Mouse (Mus musculus): ENCODE results near the gene Klhl10.

The Klhl10 gene

GRCm38 (mm10) chr11:100462699-100463098, 21.0 kb downstream of the Klhl10 start:
- in situ Hi-C loops (cut with MboI, MseI), result no loop called here

- in situ Hi-C loops (cut with MboI, MseI), result no loop called here
Observed at GRCm38 (mm10) chr11:100465229-100465792, 23.6 kb downstream of the Klhl10 start.

- in situ Hi-C loops (cut with MboI, MseI), result no loop called here
Observed at GRCm38 (mm10) chr11:100465833-100466232, 24.1 kb downstream of the Klhl10 start.

- in situ Hi-C loops (cut with MboI, MseI), result no loop called here
Observed at GRCm38 (mm10) chr11:100471352-100472196, 29.9 kb downstream of the Klhl10 start.

GRCm38 (mm10) chr11:100472197-100472934, 30.6 kb downstream of the Klhl10 start, which contains the start of gene Klhl11:
Klhl11 (minus strand) TSS chr11:100472741.
- in situ Hi-C loops (cut with MboI, MseI), result no loop called here

GRCm38 (mm10) chr11:100472935-100473295, 31.2 kb downstream of the Klhl10 start:
- in situ Hi-C loops (cut with MboI, MseI), result no loop called here

- in situ Hi-C loops (cut with MboI, MseI), result no loop called here
Observed at GRCm38 (mm10) chr11:100476281-100476680, 34.6 kb downstream of the Klhl10 start.

- in situ Hi-C loops (cut with MboI, MseI), result no loop called here
Observed at GRCm38 (mm10) chr11:100479152-100479551, 37.4 kb downstream of the Klhl10 start.

GRCm38 (mm10) chr11:100484461-100484860, 42.7 kb downstream of the Klhl10 start:
- in situ Hi-C loops (cut with MboI, MseI), result loop anchor here in 1 of 2 experiments (10.0 kb wide), 1 partner anchor 120 kb away; no protein-coding TSS in a partner anchor

- in situ Hi-C loops (cut with MboI, MseI), result loop anchor here in 1 of 2 experiments (10.0 kb wide), 1 partner anchor 121 kb away; no protein-coding TSS in a partner anchor
Observed at GRCm38 (mm10) chr11:100485801-100486538, 44.3 kb downstream of the Klhl10 start.

GRCm38 (mm10) chr11:100490951-100491350, 49.2 kb downstream of the Klhl10 start:
- in situ Hi-C loops (cut with MboI, MseI), result no loop called here

GRCm38 (mm10) chr11:100493771-100494170, 52.1 kb downstream of the Klhl10 start:
- in situ Hi-C loops (cut with MboI, MseI), result no loop called here

GRCm38 (mm10) chr11:100500241-100500640, 58.5 kb downstream of the Klhl10 start:
- in situ Hi-C loops (cut with MboI, MseI), result loop anchor here in 1 of 2 experiments (5.0 to 10.0 kb wide), 2 partner anchors 372 to 1505 kb away; no protein-coding TSS in a partner anchor

- in situ Hi-C loops (cut with MboI, MseI), result loop anchor here in 1 of 2 experiments (5.0 to 10.0 kb wide), 2 partner anchors 372 to 1506 kb away; no protein-coding TSS in a partner anchor
Observed at GRCm38 (mm10) chr11:100500651-100501050, 58.9 kb downstream of the Klhl10 start.

- in situ Hi-C loops (cut with MboI, MseI), result loop anchor here in 1 of 2 experiments (5.0 to 10.0 kb wide), 2 partner anchors 371 to 1507 kb away; no protein-coding TSS in a partner anchor
Observed at GRCm38 (mm10) chr11:100501321-100501720, 59.6 kb downstream of the Klhl10 start.

- in situ Hi-C loops (cut with MboI, MseI), result loop anchor here in 1 of 2 experiments (5.0 to 10.0 kb wide), 2 partner anchors 367 to 1510 kb away; no protein-coding TSS in a partner anchor
Observed at GRCm38 (mm10) chr11:100504990-100505660, 63.4 kb downstream of the Klhl10 start.

- in situ Hi-C loops (cut with MboI, MseI), result loop anchor here in 1 of 2 experiments (10.0 kb wide), 1 partner anchor 1511 kb away; no protein-coding TSS in a partner anchor
Observed at GRCm38 (mm10) chr11:100505997-100506396, 64.3 kb downstream of the Klhl10 start.

Measured in T-helper 17 cell (primary cell).